Mouse (Mus musculus): Measurements from ENCODE around the gene D430042O09Rik. TPM values are rescaled to one million over a fixed set of nuclear protein-coding genes. Genes with fewer than 3 reads are reported as not detected.

Gene D430042O09Rik
- polyA plus RNA-seq, 1 experiment, result 2.6 TPM

DNA sequence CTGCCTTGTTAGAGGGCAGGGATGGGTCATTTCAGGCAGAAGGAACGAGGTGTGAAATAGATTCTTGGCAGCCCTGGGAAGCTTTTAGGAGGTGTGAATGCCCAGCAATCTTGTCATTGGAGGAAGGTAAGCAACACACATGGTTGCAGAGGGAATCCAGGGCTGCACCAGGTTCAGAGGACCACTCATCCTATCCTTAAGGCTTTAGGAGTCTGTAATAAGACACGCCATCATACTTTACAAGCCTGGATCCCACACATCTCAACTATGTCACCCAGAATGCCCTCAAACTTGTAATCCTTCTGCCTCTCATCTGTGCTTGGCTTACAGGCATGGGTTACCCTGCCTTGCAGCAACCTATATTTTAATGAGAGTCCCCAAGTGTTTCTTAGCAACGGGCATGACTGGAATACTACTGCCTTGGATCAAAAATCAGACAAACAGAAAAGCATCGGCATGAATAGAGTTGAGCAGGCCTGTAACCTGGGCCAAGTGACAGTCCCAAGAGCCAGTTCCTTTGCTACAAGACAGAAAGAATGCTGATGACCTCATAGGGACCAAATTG is 178.5 kb downstream of the D430042O09Rik start:
- Histone ChIP-seq H3K9me3 (no peaks in the 10 kb centered on the region), H3K4me1 (no peaks in the 10 kb centered on the region), H3K36me3 (replicated peaks; ENCODE audit: low read length) (no peaks in the 10 kb centered on the region), H3K4me3 (replicated peaks) (no peak overlapping the region), H3K27me3 (replicated peaks) (peaks cover 80% of the 10 kb centered on the region)
- TF ChIP-seq GATA1 (IDR thresholded peaks at IDR 0.05; ENCODE audit: borderline replicate concordance, low read length) (no peak), FLI1 (IDR thresholded peaks at IDR 0.05; ENCODE audit: low read length) (no peak)

DNA sequence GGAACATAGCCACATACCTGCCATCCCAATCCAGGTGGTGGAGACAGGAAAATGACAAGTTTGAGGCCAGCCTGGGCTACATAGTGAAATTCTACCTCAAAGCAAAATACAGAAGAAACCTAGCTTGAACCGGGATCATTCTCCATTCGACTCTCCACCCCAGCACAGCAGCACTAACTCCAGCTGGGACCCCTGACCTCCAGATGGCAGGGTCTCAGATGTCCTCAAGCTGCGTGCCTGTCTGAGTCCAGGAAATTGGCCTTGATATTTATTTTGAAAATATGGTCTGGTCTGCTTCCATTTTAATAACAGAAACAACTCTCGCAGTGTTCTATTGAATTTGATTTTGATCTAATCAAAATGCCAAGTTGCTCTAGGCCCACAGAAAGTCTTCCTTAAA is 179.4 kb downstream of the D430042O09Rik start:
- Histone ChIP-seq H3K27me3 (replicated peaks) (peaks cover 75% of the 10 kb centered on the region), H3K4me1 (no peaks in the 10 kb centered on the region), H3K9me3 (no peaks in the 10 kb centered on the region), H3K36me3 (replicated peaks; ENCODE audit: low read length) (no peaks in the 10 kb centered on the region), H3K4me3 (replicated peaks) (no peak overlapping the region)
- TF ChIP-seq FLI1 (IDR thresholded peaks at IDR 0.05; ENCODE audit: low read length), result no peak
- no peak for TF ChIP-seq GATA1 (IDR thresholded peaks at IDR 0.05; ENCODE audit: borderline replicate concordance, low read length)

DNA sequence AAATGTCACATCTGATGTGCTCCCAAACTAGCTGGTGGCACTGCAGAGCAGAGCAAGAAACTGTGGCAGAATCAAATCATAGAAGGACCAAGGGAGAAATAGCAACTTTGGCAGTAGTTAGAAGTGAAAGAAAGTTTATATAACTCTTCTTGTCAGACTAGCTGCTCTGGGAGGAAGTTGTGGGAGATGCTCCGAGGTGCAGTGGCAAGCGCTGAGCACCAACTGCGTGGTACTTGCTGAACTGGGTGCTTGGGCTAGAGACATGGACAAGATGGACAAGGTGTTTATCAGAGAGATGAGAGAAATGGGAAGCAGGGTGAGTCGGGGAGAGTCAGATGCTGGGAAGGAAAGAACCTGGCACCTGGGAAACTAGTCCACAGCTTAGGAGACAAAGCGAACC is 180.1 kb downstream of the D430042O09Rik start:
- H3K4me1 ChIP-seq, result no peaks in the 10 kb centered on the region
- no peak overlapping the region for H3K4me3 ChIP-seq (replicated peaks)
- no peaks in the 10 kb centered on the region for H3K9me3 ChIP-seq
- H3K27me3 ChIP-seq (replicated peaks), result peaks cover 78% of the 10 kb centered on the region
- TF ChIP-seq GATA1 (IDR thresholded peaks at IDR 0.05; ENCODE audit: borderline replicate concordance, low read length) (no peak), FLI1 (IDR thresholded peaks at IDR 0.05; ENCODE audit: low read length) (no peak)
- no peaks in the 10 kb centered on the region for H3K36me3 ChIP-seq (replicated peaks; ENCODE audit: low read length)

DNA sequence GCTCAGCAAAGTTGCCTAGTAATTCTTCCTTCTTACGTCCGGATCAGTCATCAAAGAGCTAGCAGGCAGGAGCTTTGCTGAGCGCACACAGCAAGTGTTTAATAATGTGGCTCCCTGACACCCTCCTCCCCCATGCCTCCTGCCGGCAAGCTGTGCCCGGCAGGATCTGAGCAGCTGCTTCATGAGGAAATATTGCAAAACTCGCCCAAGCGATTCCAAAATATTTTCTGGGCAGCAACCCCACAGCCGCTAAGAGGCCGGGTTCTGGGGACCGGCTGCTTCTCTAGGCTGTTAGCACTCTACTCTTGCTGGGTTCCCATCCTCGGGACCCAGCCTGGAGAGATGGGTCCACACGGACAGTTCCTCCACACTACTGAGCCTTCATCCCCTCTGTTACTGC is 180.7 kb downstream of the D430042O09Rik start:
- TF ChIP-seq FLI1 (IDR thresholded peaks at IDR 0.05; ENCODE audit: low read length) (no peak), GATA1 (IDR thresholded peaks at IDR 0.05; ENCODE audit: borderline replicate concordance, low read length) (no peak)
- H3K4me1 ChIP-seq, result no peaks in the 10 kb centered on the region

DNA sequence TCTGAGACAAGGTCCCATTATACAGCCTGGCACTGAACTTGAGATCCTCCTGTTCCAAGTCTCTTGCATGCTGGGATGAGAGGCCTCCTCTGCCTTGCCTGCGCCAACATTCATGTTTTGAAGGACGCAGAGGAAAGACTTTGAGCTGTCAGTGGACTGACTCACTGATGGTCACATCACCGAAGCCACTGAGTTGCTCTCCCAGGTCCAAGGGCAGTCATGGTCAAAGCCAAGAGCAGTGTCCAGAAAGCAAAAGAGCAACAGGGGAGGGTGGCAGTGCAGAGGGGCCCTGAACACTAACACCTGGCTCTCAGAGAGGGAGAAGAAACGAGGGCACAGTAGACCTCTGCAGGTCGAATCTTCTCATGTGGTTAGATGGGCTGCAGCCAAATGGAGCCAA is 185.9 kb downstream of the D430042O09Rik start:
- H3K27me3 ChIP-seq (replicated peaks), result peaks cover 69% of the 10 kb centered on the region
- H3K4me3 ChIP-seq (replicated peaks), result no peak overlapping the region
- H3K4me1 ChIP-seq, result no peaks in the 10 kb centered on the region
- H3K9me3 ChIP-seq, result peaks cover 18% of the 10 kb centered on the region
- H3K36me3 ChIP-seq (replicated peaks; ENCODE audit: low read length), result no peaks in the 10 kb centered on the region
- no peak for TF ChIP-seq GATA1 (IDR thresholded peaks at IDR 0.05; ENCODE audit: borderline replicate concordance, low read length)
- no peak for TF ChIP-seq FLI1 (IDR thresholded peaks at IDR 0.05; ENCODE audit: low read length)

More for the DNA sequence above, 180.7 kb downstream of the D430042O09Rik start:
- Histone ChIP-seq H3K9me3 (no peaks in the 10 kb centered on the region), H3K36me3 (replicated peaks; ENCODE audit: low read length) (no peaks in the 10 kb centered on the region), H3K27me3 (replicated peaks) (peaks cover 78% of the 10 kb centered on the region), H3K4me3 (replicated peaks) (no peak overlapping the region)

DNA sequence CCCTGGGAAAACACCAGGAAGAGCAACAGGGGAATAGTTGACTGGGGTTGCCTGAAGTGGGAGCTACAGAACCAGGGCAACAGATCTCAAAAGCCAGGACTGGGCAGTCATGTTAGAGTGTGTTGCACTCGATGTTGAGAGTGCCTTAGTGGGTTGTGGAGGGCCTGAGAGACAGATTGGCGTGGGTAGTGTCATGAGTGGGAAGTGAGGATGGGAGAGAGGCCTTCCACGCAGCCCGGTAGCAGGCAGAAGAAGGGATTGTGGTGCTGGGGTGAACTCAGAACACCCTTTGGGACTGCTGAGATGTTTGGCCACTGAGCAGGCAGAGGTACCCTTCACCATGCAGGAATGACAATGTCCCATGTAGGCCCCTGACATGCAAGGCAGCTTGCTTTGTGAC is 189.4 kb downstream of the D430042O09Rik start:
- Histone ChIP-seq H3K4me1 (peaks cover 4% of the 10 kb centered on the region; the same call in 1 of the 2 replicates), H3K9me3 (peaks cover 18% of the 10 kb centered on the region), H3K4me3 (replicated peaks) (no peak overlapping the region), H3K36me3 (replicated peaks; ENCODE audit: low read length) (no peaks in the 10 kb centered on the region), H3K27me3 (replicated peaks) (peaks cover 80% of the 10 kb centered on the region)
- TF ChIP-seq GATA1 (IDR thresholded peaks at IDR 0.05; ENCODE audit: borderline replicate concordance, low read length), result no peak
- no peak for TF ChIP-seq FLI1 (IDR thresholded peaks at IDR 0.05; ENCODE audit: low read length)

DNA sequence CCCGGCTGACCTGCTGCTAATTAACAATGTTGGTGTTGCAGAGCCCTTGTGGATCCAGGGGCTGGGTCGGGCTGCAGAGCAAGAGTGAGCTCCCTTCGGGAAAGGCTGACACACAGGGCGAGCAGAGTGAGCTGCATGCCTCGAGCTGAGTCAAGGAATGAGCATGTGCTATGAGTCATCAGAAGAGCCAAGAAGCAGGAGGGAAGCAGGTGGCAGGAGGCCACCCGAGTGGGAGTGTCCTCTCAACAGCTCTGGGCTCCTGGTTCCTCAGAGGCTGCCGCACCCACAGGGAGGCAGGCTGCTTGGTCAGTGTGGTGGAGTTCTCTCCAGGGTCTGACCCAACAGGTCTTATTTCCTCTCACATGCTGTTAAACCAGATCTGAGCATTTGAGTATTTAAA is 191.3 kb downstream of the D430042O09Rik start:
- Histone ChIP-seq H3K4me1 (peaks cover 4% of the 10 kb centered on the region; the same call in 1 of the 2 replicates), H3K36me3 (replicated peaks; ENCODE audit: low read length) (no peaks in the 10 kb centered on the region), H3K4me3 (replicated peaks) (no peak overlapping the region), H3K27me3 (replicated peaks) (peaks cover 63% of the 10 kb centered on the region), H3K9me3 (peaks cover 18% of the 10 kb centered on the region)
- TF ChIP-seq FLI1 (IDR thresholded peaks at IDR 0.05; ENCODE audit: low read length) (no peak), GATA1 (IDR thresholded peaks at IDR 0.05; ENCODE audit: borderline replicate concordance, low read length) (no peak)

DNA sequence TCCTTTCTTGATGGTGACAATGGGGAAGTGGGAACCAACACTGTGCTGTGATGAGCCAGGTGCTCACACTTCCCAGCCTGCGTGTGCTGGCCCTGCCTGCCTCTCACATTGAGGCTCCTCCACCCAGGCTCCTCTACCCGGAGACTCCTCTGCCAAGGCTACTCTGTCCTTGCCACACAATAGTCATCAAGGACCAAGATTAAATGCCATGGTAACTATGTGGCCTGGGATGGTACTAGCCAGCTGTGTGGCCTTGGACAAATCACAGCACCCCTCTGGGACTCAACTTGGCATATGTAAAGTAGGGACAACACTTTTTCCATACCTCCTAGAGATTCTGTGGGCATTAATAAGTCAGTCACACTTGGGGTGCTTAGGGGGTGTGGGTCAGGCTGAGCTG is 192.2 kb downstream of the D430042O09Rik start:
- peaks cover 4% of the 10 kb centered on the region; the same call in 1 of the 2 replicates for H3K4me1 ChIP-seq
- H3K9me3 ChIP-seq, result peaks cover 18% of the 10 kb centered on the region
- H3K27me3 ChIP-seq (replicated peaks), result peaks cover 58% of the 10 kb centered on the region
- H3K36me3 ChIP-seq (replicated peaks; ENCODE audit: low read length), result no peaks in the 10 kb centered on the region
- H3K4me3 ChIP-seq (replicated peaks), result no peak overlapping the region
- TF ChIP-seq GATA1 (IDR thresholded peaks at IDR 0.05; ENCODE audit: borderline replicate concordance, low read length) (no peak), FLI1 (IDR thresholded peaks at IDR 0.05; ENCODE audit: low read length) (no peak)

DNA sequence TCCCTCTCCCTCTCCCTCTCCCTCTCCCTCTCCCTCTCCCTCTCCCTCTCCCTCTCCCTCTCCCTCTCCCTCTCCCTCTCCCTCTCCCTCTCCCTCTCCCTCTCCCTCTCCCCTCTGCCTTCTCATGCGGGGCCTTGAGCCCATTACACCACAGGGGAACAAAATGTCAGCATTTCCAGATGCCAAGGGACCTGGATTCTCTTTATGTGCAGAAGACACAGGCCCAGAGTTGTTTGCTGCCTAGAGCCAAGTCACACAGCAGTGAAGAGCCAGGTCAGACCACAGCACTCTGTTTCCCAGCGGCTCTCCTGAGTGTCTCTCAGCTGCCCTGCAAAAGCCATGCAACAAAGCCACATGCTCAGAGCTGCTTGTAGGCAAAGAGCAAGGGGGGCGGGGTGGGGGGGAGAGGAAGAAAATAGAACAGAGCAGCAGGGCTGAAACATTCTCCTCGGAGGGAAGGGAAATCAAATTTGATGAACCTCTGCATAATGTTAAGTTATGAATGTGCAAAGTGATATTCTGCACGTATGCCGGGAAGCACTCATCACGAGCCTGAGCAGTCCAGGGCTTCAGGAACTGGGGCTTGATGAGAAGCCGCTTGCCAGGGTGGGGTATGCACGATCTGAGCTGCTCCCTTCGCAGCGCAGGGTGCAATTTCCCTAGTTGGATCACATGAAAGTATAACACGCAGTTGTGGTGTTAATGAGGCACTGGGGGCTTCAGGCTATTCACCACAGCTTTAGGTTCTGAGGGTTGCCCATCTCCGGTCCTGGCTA is 192.9 kb downstream of the D430042O09Rik start:
- no peak overlapping the region for H3K4me3 ChIP-seq (replicated peaks)
- no peaks in the 10 kb centered on the region for H3K36me3 ChIP-seq (replicated peaks; ENCODE audit: low read length)
- H3K9me3 ChIP-seq, result peaks cover 18% of the 10 kb centered on the region
- peaks cover 4% of the 10 kb centered on the region; the same call in 1 of the 2 replicates for H3K4me1 ChIP-seq
- peaks cover 58% of the 10 kb centered on the region for H3K27me3 ChIP-seq (replicated peaks)
- TF ChIP-seq GATA1 (IDR thresholded peaks at IDR 0.05; ENCODE audit: borderline replicate concordance, low read length) (no peak), FLI1 (IDR thresholded peaks at IDR 0.05; ENCODE audit: low read length) (no peak)

DNA sequence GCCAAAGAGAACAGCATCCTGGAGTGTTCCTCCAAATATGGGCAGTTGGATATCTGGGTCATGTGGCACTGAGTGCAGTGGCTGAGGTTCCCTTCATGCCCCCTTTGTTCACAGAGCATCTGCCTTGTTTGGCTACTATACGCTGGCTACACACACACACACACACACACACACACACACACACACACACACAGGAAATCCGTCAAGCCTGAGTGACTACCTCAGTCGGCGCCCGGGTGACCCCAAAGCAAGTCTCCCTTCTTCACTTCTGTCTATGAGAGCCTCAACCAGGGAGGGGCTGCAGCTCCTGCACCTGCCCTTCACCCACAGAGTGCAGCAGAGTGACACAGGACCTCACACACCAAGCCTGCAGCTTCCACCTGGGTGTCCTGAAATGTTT is 213.1 kb downstream of the D430042O09Rik start:
- TF ChIP-seq FLI1 (IDR thresholded peaks at IDR 0.05; ENCODE audit: low read length), result no peak
- no peak for TF ChIP-seq GATA1 (IDR thresholded peaks at IDR 0.05; ENCODE audit: borderline replicate concordance, low read length)
- Histone ChIP-seq H3K4me3 (replicated peaks) (no peak overlapping the region), H3K4me1 (no peaks in the 10 kb centered on the region), H3K27me3 (replicated peaks) (peaks cover 59% of the 10 kb centered on the region), H3K36me3 (replicated peaks; ENCODE audit: low read length) (no peaks in the 10 kb centered on the region), H3K9me3 (peaks cover 11% of the 10 kb centered on the region)
